Mouse (Mus musculus): ENCODE data around the gene Rbmx. TPM values are rescaled to one million over a fixed set of nuclear protein-coding genes. Genes with fewer than 3 reads are reported as not detected.

Rbmx gene
- polyA plus RNA-seq, 1 experiment from 2014 or later: 168 TPM

- no peaks in the 10 kb centered on the region for H3K4me1 ChIP-seq
- no peak overlapping the region for H3K27ac ChIP-seq (replicated peaks)
- no peaks in the 10 kb centered on the region for H3K27me3 ChIP-seq (replicated peaks; ENCODE audit: low read depth, poor library complexity, severe bottlenecking)
- H3K36me3 ChIP-seq (replicated peaks): no peaks in the 10 kb centered on the region
- no peak overlapping the region for H3K4me3 ChIP-seq
- 80% methylated on average over 2 of the region's 2 CpGs for WGBS
- no peaks in the 10 kb centered on the region for H3K9me3 ChIP-seq
- no peak for DNase-seq (ENCODE audit: low spot score)
Measured at GRCm38 (mm10) chrX:57364891-57365569, 27.8 kb downstream of the Rbmx start.

DNA sequence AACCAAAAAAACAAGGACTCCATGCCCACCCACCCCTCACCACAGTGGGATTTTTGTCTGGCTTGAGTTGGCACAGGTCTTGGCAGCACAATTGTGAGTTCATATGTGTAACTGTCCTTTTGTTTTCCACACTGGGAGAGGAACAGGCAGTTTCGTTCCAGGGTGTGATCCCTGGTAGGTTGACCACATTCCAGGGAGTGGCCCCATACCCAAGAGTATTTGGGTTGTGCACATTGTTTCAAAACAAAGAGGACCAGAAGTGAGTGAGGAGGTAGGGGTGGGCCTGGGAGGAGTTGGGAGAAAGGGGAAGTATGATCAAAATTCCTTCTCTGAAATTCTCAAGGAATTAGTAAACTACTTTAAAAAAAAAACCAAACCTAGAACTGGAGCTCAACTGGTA lies 33.5 kb downstream of the Rbmx start:
- H3K36me3 ChIP-seq (replicated peaks): no peaks in the 10 kb centered on the region
- H3K9me3 ChIP-seq: no peaks in the 10 kb centered on the region
- no peak for DNase-seq (ENCODE audit: low spot score)
- no peaks in the 10 kb centered on the region for H3K27me3 ChIP-seq (replicated peaks; ENCODE audit: low read depth, poor library complexity, severe bottlenecking)
- H3K27ac ChIP-seq (replicated peaks): no peak overlapping the region
- H3K4me3 ChIP-seq: no peak overlapping the region
- 76% methylated on average over 1 of the region's 1 CpGs for WGBS
- no peaks in the 10 kb centered on the region for H3K4me1 ChIP-seq

GRCm38 (mm10) chrX:57339220-57339619 lies 53.6 kb downstream of the Rbmx start:
- no peak overlapping the region for H3K4me3 ChIP-seq
- H3K9me3 ChIP-seq: no peaks in the 10 kb centered on the region
- WGBS: 69% methylated on average over 4 of the region's 4 CpGs
- H3K27me3 ChIP-seq (replicated peaks; ENCODE audit: low read depth, poor library complexity, severe bottlenecking): no peaks in the 10 kb centered on the region
- H3K4me1 ChIP-seq: no peaks in the 10 kb centered on the region
- no peaks in the 10 kb centered on the region for H3K36me3 ChIP-seq (replicated peaks)
- no peak for DNase-seq (ENCODE audit: low spot score)
- H3K27ac ChIP-seq (replicated peaks): no peak overlapping the region

- WGBS: 64% methylated on average over 18 of the region's 18 CpGs
- no peaks in the 10 kb centered on the region for H3K4me1 ChIP-seq
- no peaks in the 10 kb centered on the region for H3K36me3 ChIP-seq (replicated peaks)
- H3K27me3 ChIP-seq (replicated peaks; ENCODE audit: low read depth, poor library complexity, severe bottlenecking): no peaks in the 10 kb centered on the region
- no peak within 1 kb of the TSS for H3K4me3 ChIP-seq
- no peak within 1 kb of the TSS for H3K27ac ChIP-seq (replicated peaks)
- DNase-seq (ENCODE audit: low spot score): no peak
- H3K9me3 ChIP-seq: no peaks in the 10 kb centered on the region
Measured at GRCm38 (mm10) chrX:57338371-57339211, 54.2 kb downstream of the Rbmx start, which contains the start of gene Arhgef6. Arhgef6 (minus strand) TSS chrX:57338729.

- H3K27me3 ChIP-seq (replicated peaks; ENCODE audit: low read depth, poor library complexity, severe bottlenecking): no peaks in the 10 kb centered on the region
- no peaks in the 10 kb centered on the region for H3K9me3 ChIP-seq
- H3K36me3 ChIP-seq (replicated peaks): no peaks in the 10 kb centered on the region
- no peak overlapping the region for H3K4me3 ChIP-seq
- H3K27ac ChIP-seq (replicated peaks): no peak overlapping the region
- DNase-seq (ENCODE audit: low spot score): no peak
- H3K4me1 ChIP-seq: no peaks in the 10 kb centered on the region
Measured at GRCm38 (mm10) chrX:57337582-57337981, 55.3 kb downstream of the Rbmx start.

- WGBS: 88% methylated on average over 9 of the region's 9 CpGs
- no peaks in the 10 kb centered on the region for H3K36me3 ChIP-seq (replicated peaks)
Measured at GRCm38 (mm10) chrX:57336958-57337357, 55.9 kb downstream of the Rbmx start.

GRCm38 (mm10) chrX:57335313-57335712 lies 57.5 kb downstream of the Rbmx start:
- Histone ChIP-seq H3K4me3 (no peak overlapping the region), H3K27me3 (replicated peaks; ENCODE audit: low read depth, poor library complexity, severe bottlenecking) (no peaks in the 10 kb centered on the region), H3K27ac (replicated peaks) (no peak overlapping the region), H3K9me3 (no peaks in the 10 kb centered on the region), H3K36me3 (replicated peaks) (no peaks in the 10 kb centered on the region), H3K4me1 (no peaks in the 10 kb centered on the region)
- WGBS: 90% methylated on average over 6 of the region's 6 CpGs
- DNase-seq (ENCODE audit: low spot score): no peak

More at GRCm38 (mm10) chrX:57336958-57337357, 55.9 kb downstream of the Rbmx start:
- Histone ChIP-seq H3K9me3 (no peaks in the 10 kb centered on the region), H3K4me1 (no peaks in the 10 kb centered on the region), H3K27ac (replicated peaks) (no peak overlapping the region), H3K27me3 (replicated peaks; ENCODE audit: low read depth, poor library complexity, severe bottlenecking) (no peaks in the 10 kb centered on the region), H3K4me3 (no peak overlapping the region)
- DNase-seq (ENCODE audit: low spot score): no peak

Other genes starting within 250 kb of the Rbmx start
- not detected in 2 replicates for gene Cd40lg, start 180.9 kb downstream of the Rbmx start, polyA plus RNA-seq (2016; fragmentation: Nextera tagmentation; extraction: Ambion mirVana)
- gene Arhgef6, start 54.3 kb downstream of the Rbmx start, polyA plus RNA-seq (2016; fragmentation: Nextera tagmentation; extraction: Ambion mirVana): 3.4 and 3.5 TPM in 2 replicates
- not detected in 2 replicates for gene Gm364, start 16.1 kb upstream of the Rbmx start, polyA plus RNA-seq (2016; fragmentation: Nextera tagmentation; extraction: Ambion mirVana)
- gene Gpr101, start 110.7 kb upstream of the Rbmx start, polyA plus RNA-seq (2016; fragmentation: Nextera tagmentation; extraction: Ambion mirVana): 0.03 TPM in 1 of 2 replicates, not detected in the other